Mouse (Mus musculus) olfactory bulb, adult 2 months (tissue): ENCODE measurements at regions not wholly inside any gene's neighbourhood (a gene's known extent, or its start where the extent isn't known, plus 50 kb on each side); places are given as distances from the start of the nearest gene placed in this dataset.

Experiments used
- CTCF ChIP-seq: fragments of 200-500 bp; IDR thresholded peaks from 2 replicates; pipeline ENCODE4 v1.5.1; 2012; ENCODE audit warnings: low read depth, mild to moderate bottlenecking, low read length, moderate library complexity; ENCODE audit not compliant: insufficient read depth
- POLR2A ChIP-seq: fragments of 200-500 bp; IDR thresholded peaks from 2 replicates; pipeline ENCODE4 v1.6.1; 2012; ENCODE audit warnings: mild to moderate bottlenecking, low read depth, low read length, moderate library complexity; ENCODE audit not compliant: insufficient read depth

DNA sequence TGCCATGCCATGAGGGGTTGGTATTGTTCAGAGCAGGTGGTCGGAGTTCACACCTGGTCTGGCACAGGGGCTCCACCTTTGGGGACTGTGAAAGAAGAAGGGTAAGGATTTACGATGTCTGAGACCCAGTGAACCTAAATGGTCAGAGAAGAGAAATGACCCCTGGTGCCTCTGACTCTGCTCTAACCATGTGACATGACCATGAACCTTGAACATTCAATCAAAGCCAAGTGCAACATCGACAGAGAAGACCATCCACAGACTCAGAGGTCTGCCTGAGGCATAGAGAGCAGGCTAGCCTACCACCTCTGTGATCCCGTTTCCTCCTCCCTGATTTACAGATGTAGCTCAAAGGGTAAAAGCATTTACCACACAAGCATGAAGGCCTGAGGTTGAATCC is 340.0 kb downstream of the Gm9195 start:
- no peak for TF ChIP-seq CTCF
- TF ChIP-seq POLR2A = no peak
